8 mouse cellular contexts compared by ENCODE assay signal in the genomic region with DNA sequence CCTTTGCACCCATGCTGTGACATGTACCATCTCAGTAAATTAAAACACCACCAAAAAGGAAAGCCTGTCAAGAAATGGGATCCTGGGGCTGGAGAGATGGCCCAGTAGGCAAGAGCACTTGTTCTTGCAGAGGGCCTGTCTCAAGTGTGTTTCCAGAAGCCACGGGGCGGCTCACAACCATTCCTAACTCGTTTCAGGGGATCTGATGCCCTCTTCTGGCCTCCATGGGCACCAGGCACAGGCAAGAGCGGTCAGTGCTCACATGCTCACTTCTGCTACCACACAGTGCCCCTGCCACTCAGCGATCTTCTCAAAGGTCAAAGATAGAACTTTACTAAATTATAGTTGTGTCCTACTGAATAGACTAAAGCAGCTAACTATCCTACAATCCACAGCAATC. TPM values are rescaled to one million over a fixed set of nuclear protein-coding genes. Genes with fewer than 3 reads are reported as not detected.
DNase-seq lines count a peak whose midpoint lies in the region; ATAC-seq and TF ChIP-seq lines count a peak whose summit lies in the region.

No protein-coding gene starts in this region.

- no peaks in the 10 kb centered on the region for H3K9me3 ChIP-seq in forebrain, embryonic 10.5 days
- no peaks in the 10 kb centered on the region for H3K9me3 ChIP-seq in forebrain, embryonic 13.5 days (replicated peaks)
- H3K9me3 ChIP-seq in lung, postnatal 0 days (ENCODE audit: low read length): no peaks in the 10 kb centered on the region

- TF ChIP-seq EP300 in lung, postnatal 0 days (IDR thresholded peaks at IDR 0.05): no peak

- no peak for TF ChIP-seq POLR2A in testis, adult 2 months (IDR thresholded peaks at IDR 0.05; ENCODE audit: control insufficient read depth, low read depth, low read length)
- no peak for TF ChIP-seq POLR2A in thymus, adult 2 months (IDR thresholded peaks at IDR 0.05; ENCODE audit: control insufficient read depth, extremely low read depth, insufficient read depth, low read length, poor library complexity)

- DNase-seq in forebrain, embryonic 10.5 days (ENCODE audit: extremely low spot score, low spot score): peak; percentile 24
- DNase-seq in testis, postnatal 14 days (ENCODE audit: low spot score): no peak
- peak; percentile 45 for DNase-seq in embryo, embryonic 10.5 days (ENCODE audit: low spot score)
- peak; percentile 48 for DNase-seq in induced T-regulatory cell, adult 2 months (ENCODE audit: low read depth)
- DNase-seq in lung, postnatal 0 days (ENCODE audit: low spot score): peak; percentile 79
- DNase-seq in thymus, adult 2 months: peak; percentile 31

- no peak overlapping the region for H3K4me2 ChIP-seq in forebrain, embryonic 13.5 days
- no peak overlapping the region for H3K4me2 ChIP-seq in lung, postnatal 0 days (replicated peaks; ENCODE audit: low read depth, low read length)

- TF ChIP-seq CTCF in testis, adult 2 months (IDR thresholded peaks at IDR 0.05; ENCODE audit: control insufficient read depth, insufficient read depth, insufficient replicate concordance, low read depth, low read length): peak; percentile 41; the same call in 1 of the 2 replicates
- peak; percentile 80 for TF ChIP-seq CTCF in lung, postnatal 0 days (IDR thresholded peaks at IDR 0.05)
- TF ChIP-seq CTCF in thymus, adult 2 months (IDR thresholded peaks at IDR 0.05; ENCODE audit: borderline replicate concordance, control insufficient read depth, extremely low read depth, insufficient read depth, low read length, poor library complexity): peak; percentile 76; the same call in 1 of the 2 replicates

- no peak for ATAC-seq in forebrain, embryonic 13.5 days
- peak; percentile 87 for ATAC-seq in lung, postnatal 0 days

- H3K36me3 ChIP-seq in forebrain, embryonic 10.5 days (replicated peaks): peaks cover 30% of the 10 kb centered on the region
- peaks cover 31% of the 10 kb centered on the region for H3K36me3 ChIP-seq in forebrain, embryonic 13.5 days (ENCODE audit: poor library complexity, severe bottlenecking)
- H3K36me3 ChIP-seq in testis, adult 2 months (ENCODE audit: control insufficient read depth, insufficient read depth, low read length): peaks cover 1% of the 10 kb centered on the region; the same call in 1 of the 2 replicates
- no peaks in the 10 kb centered on the region for H3K36me3 ChIP-seq in lung, postnatal 0 days (ENCODE audit: insufficient read depth, low read length)
- no peaks in the 10 kb centered on the region for H3K36me3 ChIP-seq in thymus, adult 2 months (ENCODE audit: control insufficient read depth, insufficient read depth, low read length)

- WGBS in forebrain, embryonic 10.5 days: 48% methylated on average over 5 of the region's 5 CpGs
- WGBS in forebrain, embryonic 13.5 days: 41% methylated on average over 5 of the region's 5 CpGs
- WGBS in lung, postnatal 0 days: 41% methylated on average over 5 of the region's 5 CpGs
- WGBS in thymus, adult 2 months: 54% methylated on average over 5 of the region's 5 CpGs

- H3K9ac ChIP-seq in forebrain, embryonic 13.5 days: no peak overlapping the region
- no peak overlapping the region for H3K9ac ChIP-seq in lung, postnatal 0 days (replicated peaks; ENCODE audit: low read depth)

- no peak overlapping the region for H3K4me3 ChIP-seq in forebrain, embryonic 10.5 days
- H3K4me3 ChIP-seq in forebrain, embryonic 13.5 days: no peak overlapping the region
- no peak overlapping the region for H3K4me3 ChIP-seq in testis, adult 2 months (ENCODE audit: control insufficient read depth, low read depth, low read length)
- no peak overlapping the region for H3K4me3 ChIP-seq in lung, postnatal 0 days (ENCODE audit: low read depth, low read length)
- no peak overlapping the region for H3K4me3 ChIP-seq in thymus, adult 2 months (ENCODE audit: control insufficient read depth, insufficient read depth, low read length)

- H3K4me1 ChIP-seq in forebrain, embryonic 10.5 days: no peaks in the 10 kb centered on the region
- H3K4me1 ChIP-seq in forebrain, embryonic 13.5 days: no peaks in the 10 kb centered on the region
- no peaks in the 10 kb centered on the region for H3K4me1 ChIP-seq in testis, adult 2 months (ENCODE audit: control insufficient read depth, insufficient read depth, low read length)
- H3K4me1 ChIP-seq in lung, postnatal 0 days (ENCODE audit: insufficient read depth, low read depth, low read length): no peaks in the 10 kb centered on the region
- H3K4me1 ChIP-seq in thymus, adult 2 months (replicated peaks; ENCODE audit: control insufficient read depth, insufficient read depth, low read length): no peaks in the 10 kb centered on the region

- no peaks in the 10 kb centered on the region for H3K27me3 ChIP-seq in forebrain, embryonic 10.5 days (ENCODE audit: poor library complexity, severe bottlenecking)
- H3K27me3 ChIP-seq in forebrain, embryonic 13.5 days: no peaks in the 10 kb centered on the region
- H3K27me3 ChIP-seq in testis, adult 2 months (ENCODE audit: control insufficient read depth, insufficient read depth, low read length): no peaks in the 10 kb centered on the region
- no peaks in the 10 kb centered on the region for H3K27me3 ChIP-seq in lung, postnatal 0 days (replicated peaks; ENCODE audit: insufficient read depth, low read length)
- H3K27me3 ChIP-seq in thymus, adult 2 months (ENCODE audit: control insufficient read depth, insufficient read depth, low read length): no peaks in the 10 kb centered on the region

- no peak overlapping the region for H3K27ac ChIP-seq in forebrain, embryonic 10.5 days
- no peak overlapping the region for H3K27ac ChIP-seq in forebrain, embryonic 13.5 days
- no peak overlapping the region for H3K27ac ChIP-seq in testis, adult 2 months (ENCODE audit: control insufficient read depth, insufficient read depth, low read depth, low read length)
- H3K27ac ChIP-seq in lung, postnatal 0 days (ENCODE audit: low read length): no peak overlapping the region
- H3K27ac ChIP-seq in thymus, adult 2 months (ENCODE audit: control insufficient read depth, insufficient read depth, low read length): no peak overlapping the region

RNA-seq across cellular contexts. Expression of gene Ubqln1, which starts 17.2 kb away (rescaled TPM):
- 123 and 133 TPM in 2 replicates for polyA plus RNA-seq in forebrain, embryonic 10.5 days (2016; fragmentation: Nextera tagmentation; extraction: Ambion mirVana)
- polyA plus RNA-seq in forebrain, embryonic 13.5 days (2015; fragmentation: Nextera tagmentation; extraction: Ambion mirVana): 123 TPM in 2 replicates
- 95.2 and 117 TPM in 2 replicates for polyA plus RNA-seq in testis, adult 2 months (2012; rRNA removed)
- 52.3 and 57.3 TPM in 2 replicates for polyA plus RNA-seq in lung, postnatal 0 days (2015; fragmentation: Nextera tagmentation; extraction: Ambion mirVana)
- polyA plus RNA-seq in thymus, adult 2 months (2012; rRNA removed): 161 and 171 TPM in 2 replicates

RNA-seq across cellular contexts. Expression of gene Gkap1, which starts 42.9 kb away (rescaled TPM):
- 25.2 and 29.1 TPM in 2 replicates for polyA plus RNA-seq in forebrain, embryonic 10.5 days (2016; fragmentation: Nextera tagmentation; extraction: Ambion mirVana)
- polyA plus RNA-seq in forebrain, embryonic 13.5 days (2015; fragmentation: Nextera tagmentation; extraction: Ambion mirVana): 32.0 and 34.6 TPM in 2 replicates
- polyA plus RNA-seq in testis, adult 2 months (2012; rRNA removed): 195 and 220 TPM in 2 replicates
- polyA plus RNA-seq in lung, postnatal 0 days (2015; fragmentation: Nextera tagmentation; extraction: Ambion mirVana): 22.5 and 24.4 TPM in 2 replicates
- polyA plus RNA-seq in thymus, adult 2 months (2012; rRNA removed): 2.8 and 4.0 TPM in 2 replicates
